Mouse (Mus musculus): ENCODE data around the gene Hspa2. TPM values are rescaled to one million over a fixed set of nuclear protein-coding genes. Genes with fewer than 3 reads are reported as not detected.
A peak's percentile ranks its signal among the peaks of the same experiment; 100 is the strongest.

Gene Hspa2
- polyA plus RNA-seq, 1 experiment from 2014 or later = 8.7 TPM

GRCm38 (mm10) chr12:76388794-76389193 is 15.2 kb upstream of the Hspa2 start:
- Histone ChIP-seq H3K9ac (no peak overlapping the region), H3K9me3 (no peaks in the 10 kb centered on the region), H3K4me3 (no peak overlapping the region), H3K27me3 (no peaks in the 10 kb centered on the region), H3K36me3 (no peaks in the 10 kb centered on the region), H3K27ac (replicated peaks) (no peak overlapping the region), H3K4me2 (no peak overlapping the region), H3K4me1 (replicated peaks) (no peaks in the 10 kb centered on the region)
- no peak for ATAC-seq (ENCODE audit: low FRiP score, low read depth)
- WGBS = 53% methylated on average over 11 of the region's 11 CpGs

GRCm38 (mm10) chr12:76391595-76392271 is 12.2 kb upstream of the Hspa2 start:
- Histone ChIP-seq H3K27ac (replicated peaks) (no peak overlapping the region), H3K9ac (no peak overlapping the region), H3K4me2 (no peak overlapping the region), H3K36me3 (no peaks in the 10 kb centered on the region), H3K9me3 (no peaks in the 10 kb centered on the region), H3K27me3 (no peaks in the 10 kb centered on the region), H3K4me1 (replicated peaks) (no peaks in the 10 kb centered on the region), H3K4me3 (no peak overlapping the region)
- ATAC-seq (ENCODE audit: low FRiP score, low read depth) = no peak
- 80% methylated on average over 3 of the region's 3 CpGs for WGBS

- WGBS = 86% methylated on average over 5 of the region's 5 CpGs
- no peaks in the 10 kb centered on the region for H3K4me1 ChIP-seq (replicated peaks)
- ATAC-seq (ENCODE audit: low FRiP score, low read depth) = no peak
Measured at GRCm38 (mm10) chr12:76392979-76393378, 11.0 kb upstream of the Hspa2 start.

GRCm38 (mm10) chr12:76397281-76397680 is 6.7 kb upstream of the Hspa2 start:
- Histone ChIP-seq H3K27ac (replicated peaks) (no peak overlapping the region), H3K4me3 (no peak overlapping the region), H3K9ac (no peak overlapping the region), H3K36me3 (no peaks in the 10 kb centered on the region), H3K9me3 (no peaks in the 10 kb centered on the region), H3K4me2 (no peak overlapping the region), H3K4me1 (replicated peaks) (no peaks in the 10 kb centered on the region), H3K27me3 (peaks cover 7% of the 10 kb centered on the region)
- ATAC-seq (ENCODE audit: low FRiP score, low read depth) = no peak
- 86% methylated on average over 5 of the region's 5 CpGs for WGBS

More at GRCm38 (mm10) chr12:76392979-76393378, 11.0 kb upstream of the Hspa2 start:
- no peaks in the 10 kb centered on the region for H3K9me3 ChIP-seq
- H3K36me3 ChIP-seq = no peaks in the 10 kb centered on the region
- no peaks in the 10 kb centered on the region for H3K27me3 ChIP-seq
- H3K4me3 ChIP-seq = no peak overlapping the region
- no peak overlapping the region for H3K9ac ChIP-seq
- H3K27ac ChIP-seq (replicated peaks) = no peak overlapping the region
- no peak overlapping the region for H3K4me2 ChIP-seq

- 60% methylated on average over 3 of the region's 3 CpGs for WGBS
- no peaks in the 10 kb centered on the region for H3K36me3 ChIP-seq
Measured at GRCm38 (mm10) chr12:76401674-76402073, 2.3 kb upstream of the Hspa2 start.

GRCm38 (mm10) chr12:76402991-76403885 is 738 bp upstream of the Hspa2 start:
- Histone ChIP-seq H3K36me3 (no peaks in the 10 kb centered on the region), H3K4me3 (peak overlapping the region; percentile 70), H3K4me2 (peak overlapping the region; percentile 85), H3K9ac (peak overlapping the region; percentile 71), H3K4me1 (replicated peaks) (peaks cover 24% of the 10 kb centered on the region), H3K27me3 (peaks cover 42% of the 10 kb centered on the region), H3K9me3 (no peaks in the 10 kb centered on the region), H3K27ac (replicated peaks) (peak overlapping the region; percentile 91)
- WGBS = under 1% methylated on average over 49 of the region's 54 CpGs
- ATAC-seq (ENCODE audit: low FRiP score, low read depth) = peak; percentile 90

More at GRCm38 (mm10) chr12:76401674-76402073, 2.3 kb upstream of the Hspa2 start:
- H3K9ac ChIP-seq = no peak overlapping the region
- peaks cover 29% of the 10 kb centered on the region for H3K27me3 ChIP-seq
- no peaks in the 10 kb centered on the region for H3K9me3 ChIP-seq
- no peak overlapping the region for H3K4me3 ChIP-seq
- H3K27ac ChIP-seq (replicated peaks) = no peak overlapping the region
- H3K4me1 ChIP-seq (replicated peaks) = peaks cover 24% of the 10 kb centered on the region
- no peak for ATAC-seq (ENCODE audit: low FRiP score, low read depth)
- H3K4me2 ChIP-seq = no peak overlapping the region

- Histone ChIP-seq H3K4me2 (peak overlapping the region; percentile 85), H3K4me3 (peak overlapping the region; percentile 70), H3K9ac (no peak overlapping the region), H3K27me3 (peaks cover 45% of the 10 kb centered on the region), H3K4me1 (replicated peaks) (peaks cover 24% of the 10 kb centered on the region), H3K36me3 (no peaks in the 10 kb centered on the region), H3K27ac (replicated peaks) (no peak overlapping the region), H3K9me3 (no peaks in the 10 kb centered on the region)
- ATAC-seq (ENCODE audit: low FRiP score, low read depth) = no peak
- 9% methylated on average over 20 of the region's 20 CpGs for whole genome bisulfite sequencing
Measured at GRCm38 (mm10) chr12:76404836-76405182, 833 bp downstream of the Hspa2 start.

GRCm38 (mm10) chr12:76405183-76405970 is 1.4 kb downstream of the Hspa2 start:
- H3K4me1 ChIP-seq (replicated peaks) = peaks cover 24% of the 10 kb centered on the region
- H3K36me3 ChIP-seq = no peaks in the 10 kb centered on the region
- H3K4me3 ChIP-seq = peak overlapping the region; percentile 70
- 4% methylated on average over 64 of the region's 64 CpGs for WGBS
- ATAC-seq (ENCODE audit: low FRiP score, low read depth) = no peak
- H3K9me3 ChIP-seq = no peaks in the 10 kb centered on the region
- H3K4me2 ChIP-seq = peak overlapping the region; percentile 85
- no peak overlapping the region for H3K9ac ChIP-seq
- peaks cover 45% of the 10 kb centered on the region for H3K27me3 ChIP-seq
- no peak overlapping the region for H3K27ac ChIP-seq (replicated peaks)

GRCm38 (mm10) chr12:76405971-76406370 is 2.0 kb downstream of the Hspa2 start:
- WGBS = 2% methylated on average over 23 of the region's 23 CpGs
- Histone ChIP-seq H3K4me3 (peak overlapping the region; percentile 70), H3K4me1 (replicated peaks) (peaks cover 24% of the 10 kb centered on the region), H3K9ac (no peak overlapping the region), H3K36me3 (no peaks in the 10 kb centered on the region), H3K27me3 (peaks cover 45% of the 10 kb centered on the region), H3K27ac (replicated peaks) (no peak overlapping the region), H3K9me3 (no peaks in the 10 kb centered on the region), H3K4me2 (peak overlapping the region; percentile 85)
- no peak for ATAC-seq (ENCODE audit: low FRiP score, low read depth)

- H3K27me3 ChIP-seq = peaks cover 39% of the 10 kb centered on the region
- WGBS = 52% methylated on average over 1 of the region's 1 CpGs
- ATAC-seq (ENCODE audit: low FRiP score, low read depth) = no peak
Measured at GRCm38 (mm10) chr12:76407184-76407583, 3.2 kb downstream of the Hspa2 start.

GRCm38 (mm10) chr12:76409166-76409565 is 5.2 kb downstream of the Hspa2 start:
- Histone ChIP-seq H3K4me1 (replicated peaks) (peaks cover 17% of the 10 kb centered on the region), H3K9me3 (no peaks in the 10 kb centered on the region), H3K27me3 (peaks cover 29% of the 10 kb centered on the region), H3K36me3 (no peaks in the 10 kb centered on the region), H3K27ac (replicated peaks) (no peak overlapping the region), H3K4me2 (no peak overlapping the region), H3K4me3 (no peak overlapping the region), H3K9ac (no peak overlapping the region)
- 76% methylated on average over 4 of the region's 4 CpGs for WGBS
- no peak for ATAC-seq (ENCODE audit: low FRiP score, low read depth)

More at GRCm38 (mm10) chr12:76407184-76407583, 3.2 kb downstream of the Hspa2 start:
- Histone ChIP-seq H3K36me3 (no peaks in the 10 kb centered on the region), H3K4me3 (no peak overlapping the region), H3K4me1 (replicated peaks) (peaks cover 24% of the 10 kb centered on the region), H3K9ac (no peak overlapping the region), H3K27ac (replicated peaks) (no peak overlapping the region), H3K4me2 (no peak overlapping the region), H3K9me3 (no peaks in the 10 kb centered on the region)

Data from hindbrain, embryonic 15.5 days (tissue).